Mouse (Mus musculus): ENCODE results near the gene Scd3. TPM values are rescaled to one million over a fixed set of nuclear protein-coding genes. Genes with fewer than 3 reads are reported as not detected.

Gene Scd3
- polyA plus RNA-seq, 1 experiment = not detected

GRCm38 (mm10) chr19:44192342-44192741 is 10.7 kb upstream of the Scd3 start, which contains the start of gene Pkd2l1:
Gene Pkd2l1 (minus strand): TSS chr19:44192442.
- Histone ChIP-seq H3K27ac (ENCODE audit: insufficient read depth, low read depth, low read length) (no peak within 1 kb of the TSS), H3K4me3 (ENCODE audit: insufficient read depth, low read depth, low read length) (no peak within 1 kb of the TSS), H3K4me1 (ENCODE audit: control insufficient read depth, insufficient read depth, low read length) (no peaks in the 10 kb centered on the region)
- 52% methylated on average over 3 of the region's 3 CpGs for WGBS
- TF ChIP-seq POLR2A (IDR thresholded peaks at IDR 0.05; ENCODE audit: insufficient read depth, low read depth, low read length) = no peak
- no peak for TF ChIP-seq CTCF (IDR thresholded peaks at IDR 0.05; ENCODE audit: insufficient read depth, low read depth, low read length)

GRCm38 (mm10) chr19:44193906-44194305 is 9.2 kb upstream of the Scd3 start:
- 78% methylated on average over 7 of the region's 7 CpGs for WGBS
- Histone ChIP-seq H3K27ac (ENCODE audit: insufficient read depth, low read depth, low read length) (no peak overlapping the region), H3K4me3 (ENCODE audit: insufficient read depth, low read depth, low read length) (no peak overlapping the region)

GRCm38 (mm10) chr19:44195138-44195537 is 7.9 kb upstream of the Scd3 start:
- H3K4me1 ChIP-seq (ENCODE audit: control insufficient read depth, insufficient read depth, low read length) = no peaks in the 10 kb centered on the region
- H3K27ac ChIP-seq (ENCODE audit: insufficient read depth, low read depth, low read length) = no peak overlapping the region
- WGBS = 5% methylated on average over 7 of the region's 7 CpGs
- TF ChIP-seq CTCF (IDR thresholded peaks at IDR 0.05; ENCODE audit: insufficient read depth, low read depth, low read length) (no peak), POLR2A (IDR thresholded peaks at IDR 0.05; ENCODE audit: insufficient read depth, low read depth, low read length) (no peak)
- no peak overlapping the region for H3K4me3 ChIP-seq (ENCODE audit: insufficient read depth, low read depth, low read length)

More at GRCm38 (mm10) chr19:44193906-44194305, 9.2 kb upstream of the Scd3 start:
- H3K4me1 ChIP-seq (ENCODE audit: control insufficient read depth, insufficient read depth, low read length) = no peaks in the 10 kb centered on the region
- no peak for TF ChIP-seq POLR2A (IDR thresholded peaks at IDR 0.05; ENCODE audit: insufficient read depth, low read depth, low read length)
- TF ChIP-seq CTCF (IDR thresholded peaks at IDR 0.05; ENCODE audit: insufficient read depth, low read depth, low read length) = no peak

GRCm38 (mm10) chr19:44197053-44197852 is 5.8 kb upstream of the Scd3 start:
- Histone ChIP-seq H3K4me1 (ENCODE audit: control insufficient read depth, insufficient read depth, low read length) (no peaks in the 10 kb centered on the region), H3K4me3 (ENCODE audit: insufficient read depth, low read depth, low read length) (no peak overlapping the region), H3K27ac (ENCODE audit: insufficient read depth, low read depth, low read length) (no peak overlapping the region)
- 93% methylated on average over 10 of the region's 10 CpGs for WGBS
- TF ChIP-seq CTCF (IDR thresholded peaks at IDR 0.05; ENCODE audit: insufficient read depth, low read depth, low read length) (no peak), POLR2A (IDR thresholded peaks at IDR 0.05; ENCODE audit: insufficient read depth, low read depth, low read length) (no peak)

GRCm38 (mm10) chr19:44198494-44198893 is 4.6 kb upstream of the Scd3 start:
- Histone ChIP-seq H3K27ac (ENCODE audit: insufficient read depth, low read depth, low read length) (no peak overlapping the region), H3K4me1 (ENCODE audit: control insufficient read depth, insufficient read depth, low read length) (no peaks in the 10 kb centered on the region), H3K4me3 (ENCODE audit: insufficient read depth, low read depth, low read length) (no peak overlapping the region)
- TF ChIP-seq POLR2A (IDR thresholded peaks at IDR 0.05; ENCODE audit: insufficient read depth, low read depth, low read length) (no peak), CTCF (IDR thresholded peaks at IDR 0.05; ENCODE audit: insufficient read depth, low read depth, low read length) (no peak)
- WGBS = 90% methylated on average over 6 of the region's 6 CpGs

- Histone ChIP-seq H3K27ac (ENCODE audit: insufficient read depth, low read depth, low read length) (no peak overlapping the region), H3K4me3 (ENCODE audit: insufficient read depth, low read depth, low read length) (no peak overlapping the region), H3K4me1 (ENCODE audit: control insufficient read depth, insufficient read depth, low read length) (no peaks in the 10 kb centered on the region)
- TF ChIP-seq POLR2A (IDR thresholded peaks at IDR 0.05; ENCODE audit: insufficient read depth, low read depth, low read length) (no peak), CTCF (IDR thresholded peaks at IDR 0.05; ENCODE audit: insufficient read depth, low read depth, low read length) (no peak)
- 78% methylated on average over 2 of the region's 2 CpGs for WGBS
These were observed 4.1 kb upstream of the Scd3 start for GRCm38 (mm10) chr19:44198964-44199363.

- no peak overlapping the region for H3K27ac ChIP-seq (ENCODE audit: insufficient read depth, low read depth, low read length)
- H3K4me1 ChIP-seq (ENCODE audit: control insufficient read depth, insufficient read depth, low read length) = no peaks in the 10 kb centered on the region
- 87% methylated on average over 2 of the region's 2 CpGs for WGBS
- H3K4me3 ChIP-seq (ENCODE audit: insufficient read depth, low read depth, low read length) = no peak overlapping the region
- TF ChIP-seq POLR2A (IDR thresholded peaks at IDR 0.05; ENCODE audit: insufficient read depth, low read depth, low read length) (no peak), CTCF (IDR thresholded peaks at IDR 0.05; ENCODE audit: insufficient read depth, low read depth, low read length) (no peak)
These were observed 4.0 kb downstream of the Scd3 start for GRCm38 (mm10) chr19:44207079-44207478.

GRCm38 (mm10) chr19:44215255-44215654 is 12.2 kb downstream of the Scd3 start:
- TF ChIP-seq CTCF (IDR thresholded peaks at IDR 0.05; ENCODE audit: insufficient read depth, low read depth, low read length) (no peak), POLR2A (IDR thresholded peaks at IDR 0.05; ENCODE audit: insufficient read depth, low read depth, low read length) (no peak)
- 80% methylated on average over 12 of the region's 12 CpGs for WGBS
- no peaks in the 10 kb centered on the region for H3K4me1 ChIP-seq (ENCODE audit: control insufficient read depth, insufficient read depth, low read length)
- no peak overlapping the region for H3K27ac ChIP-seq (ENCODE audit: insufficient read depth, low read depth, low read length)
- no peak overlapping the region for H3K4me3 ChIP-seq (ENCODE audit: insufficient read depth, low read depth, low read length)

- Histone ChIP-seq H3K27ac (ENCODE audit: insufficient read depth, low read depth, low read length) (no peak overlapping the region), H3K4me1 (ENCODE audit: control insufficient read depth, insufficient read depth, low read length) (no peaks in the 10 kb centered on the region), H3K4me3 (ENCODE audit: insufficient read depth, low read depth, low read length) (no peak overlapping the region)
- TF ChIP-seq CTCF (IDR thresholded peaks at IDR 0.05; ENCODE audit: insufficient read depth, low read depth, low read length) = no peak
- TF ChIP-seq POLR2A (IDR thresholded peaks at IDR 0.05; ENCODE audit: insufficient read depth, low read depth, low read length) = no peak
- 59% methylated on average over 3 of the region's 3 CpGs for WGBS
These were observed 15.0 kb downstream of the Scd3 start for GRCm38 (mm10) chr19:44217958-44218525.

Measured in olfactory bulb, adult 2 months (tissue).